Mouse (Mus musculus): Measurements from ENCODE around the gene Syn3. TPM values are rescaled to one million over a fixed set of nuclear protein-coding genes. Genes with fewer than 3 reads are reported as not detected.
A peak's percentile ranks its signal among the peaks of the same experiment; 100 is the strongest.
"Not testable (repeated sequence)": the region's sequence is repeated elsewhere in the genome, so short reads cannot be mapped to it uniquely, and the experiment has no call there.

The Syn3 gene
- total RNA-seq, 2 experiments from 2014 or later = 21.1 to 22.2 TPM

- Histone ChIP-seq H3K4me3 (no peak overlapping the region), H3K27ac (peak overlapping the region; percentile 80)
- peak; percentile 41 to 53 for DNase-seq (ENCODE audit: low spot score in 2 of 2)
- no peak for TF ChIP-seq CTCF (conservative IDR thresholded peaks at IDR 0.05)
Observed at GRCm38 (mm10) chr10:86457195-86457594, 41.5 kb downstream of the Syn3 start.

- no peak for TF ChIP-seq CTCF (conservative IDR thresholded peaks at IDR 0.05)
- no peak overlapping the region for H3K4me3 ChIP-seq
Observed at GRCm38 (mm10) chr10:86455296-86456055, 43.2 kb downstream of the Syn3 start.

GRCm38 (mm10) chr10:86452326-86452995 is 46.2 kb downstream of the Syn3 start:
- no peak overlapping the region for H3K4me3 ChIP-seq
- peak; percentile 26 to 31 for DNase-seq (ENCODE audit: low spot score in 2 of 2)
- peak; percentile 91 for TF ChIP-seq CTCF (conservative IDR thresholded peaks at IDR 0.05)
- H3K27ac ChIP-seq = no peak overlapping the region

More at GRCm38 (mm10) chr10:86455296-86456055, 43.2 kb downstream of the Syn3 start:
- H3K27ac ChIP-seq = 0 out of 2 replicates have a peak overlapping the region, but pooled peaks have one; percentile 32
- DNase-seq (ENCODE audit: low spot score in 2 of 2) = no peak

- no peak for TF ChIP-seq CTCF (conservative IDR thresholded peaks at IDR 0.05)
- Histone ChIP-seq H3K27ac (no peak overlapping the region), H3K4me3 (no peak overlapping the region)
- DNase-seq (ENCODE audit: low spot score in 2 of 2) = no peak
Observed at GRCm38 (mm10) chr10:86451294-86451693, 47.4 kb downstream of the Syn3 start.

- TF ChIP-seq CTCF (conservative IDR thresholded peaks at IDR 0.05) = no peak
- no peak overlapping the region for H3K4me3 ChIP-seq
- no peak for DNase-seq (ENCODE audit: low spot score in 2 of 2)
Observed at GRCm38 (mm10) chr10:86446649-86447048, 52.0 kb downstream of the Syn3 start.

GRCm38 (mm10) chr10:86445207-86445606 is 53.5 kb downstream of the Syn3 start:
- no peak for DNase-seq (ENCODE audit: low spot score in 2 of 2)
- H3K4me3 ChIP-seq = no peak overlapping the region
- H3K27ac ChIP-seq = no peak overlapping the region
- TF ChIP-seq CTCF (conservative IDR thresholded peaks at IDR 0.05) = no peak

More at GRCm38 (mm10) chr10:86446649-86447048, 52.0 kb downstream of the Syn3 start:
- no peak overlapping the region for H3K27ac ChIP-seq

- no peak for TF ChIP-seq CTCF (conservative IDR thresholded peaks at IDR 0.05)
- no peak for DNase-seq (ENCODE audit: low spot score in 2 of 2)
- no peak overlapping the region for H3K27ac ChIP-seq
- H3K4me3 ChIP-seq = no peak overlapping the region
Observed at GRCm38 (mm10) chr10:86444665-86445064, 54.0 kb downstream of the Syn3 start.

GRCm38 (mm10) chr10:86441765-86442164 is 56.9 kb downstream of the Syn3 start:
- H3K27ac ChIP-seq = no peak overlapping the region
- no peak overlapping the region for H3K4me3 ChIP-seq
- DNase-seq (ENCODE audit: low spot score in 2 of 2) = no peak
- TF ChIP-seq CTCF (conservative IDR thresholded peaks at IDR 0.05) = no peak

- Histone ChIP-seq H3K4me3 (no peak overlapping the region), H3K27ac (peak overlapping the region; percentile 67)
- TF ChIP-seq CTCF (conservative IDR thresholded peaks at IDR 0.05) = no peak
- DNase-seq (ENCODE audit: low spot score in 2 of 2) = peak in 1 of 2 experiments; percentile 21
Observed at GRCm38 (mm10) chr10:86439640-86440039, 59.1 kb downstream of the Syn3 start.

- no peak for TF ChIP-seq CTCF (conservative IDR thresholded peaks at IDR 0.05)
- DNase-seq (ENCODE audit: low spot score in 2 of 2) = no peak
- Histone ChIP-seq H3K4me3 (no peak overlapping the region), H3K27ac (no peak overlapping the region)
Observed at GRCm38 (mm10) chr10:86437294-86437693, 61.4 kb downstream of the Syn3 start.

GRCm38 (mm10) chr10:86435006-86435405 is 63.7 kb downstream of the Syn3 start:
- not testable (repeated sequence) for H3K4me3 ChIP-seq; DNase-seq (ENCODE audit: low spot score in 2 of 2); H3K27ac ChIP-seq

- TF ChIP-seq CTCF (conservative IDR thresholded peaks at IDR 0.05) = no peak
- Histone ChIP-seq H3K4me3 (no peak overlapping the region), H3K27ac (no peak overlapping the region)
- no peak for DNase-seq (ENCODE audit: low spot score in 2 of 2)
Observed at GRCm38 (mm10) chr10:86429651-86430050, 69.0 kb downstream of the Syn3 start.

- no peak for DNase-seq (ENCODE audit: low spot score in 2 of 2)
- Histone ChIP-seq H3K4me3 (no peak overlapping the region), H3K27ac (no peak overlapping the region)
- no peak for TF ChIP-seq CTCF (conservative IDR thresholded peaks at IDR 0.05)
Observed at GRCm38 (mm10) chr10:86427956-86428355, 70.7 kb downstream of the Syn3 start.
